Mouse (Mus musculus) C2C12 (cell line): ENCODE data around the gene Slc15a4. TPM values are rescaled to one million over a fixed set of nuclear protein-coding genes. Genes with fewer than 3 reads are reported as not detected.

Experiments used
- H3K27me3 ChIP-seq: one replicate; pipeline ENCODE4 v1.6.1; 2011; ENCODE audit not compliant: control insufficient read depth, insufficient read depth, insufficient read length
- H3K36me3 ChIP-seq: one replicate; pipeline ENCODE4 v1.6.1; 2011; ENCODE audit not compliant: control insufficient read depth, insufficient read depth
- H3K4me3 ChIP-seq: one replicate; pipeline ENCODE4 v1.5.1; 2011; ENCODE audit warnings: mild to moderate bottlenecking, control low read depth; ENCODE audit not compliant: poor library complexity, insufficient read depth, severe bottlenecking
- H3K79me2 ChIP-seq: one replicate; pipeline ENCODE4 v1.6.1; 2011; ENCODE audit not compliant: control insufficient read depth, insufficient read depth
- H3K79me3 ChIP-seq: one replicate; pipeline ENCODE4 v1.6.1; 2011; ENCODE audit warnings: low read depth, control low read depth
- H3ac ChIP-seq: one replicate; pipeline ENCODE3; 2011; ENCODE audit warnings: low read depth; ENCODE audit not compliant: control insufficient read depth, insufficient read length
- CEBPB ChIP-seq: IDR thresholded peaks from one replicate; pipeline ENCODE4 v1.6.1; 2011; ENCODE audit warnings: low read depth, mild to moderate bottlenecking, control low read depth, moderate library complexity
- CTCF ChIP-seq: IDR thresholded peaks from one replicate; pipeline ENCODE4 v1.5.1; 2011; ENCODE audit not compliant: control insufficient read depth, insufficient read depth, insufficient read length
- FOSL1 ChIP-seq: IDR thresholded peaks from one replicate; pipeline ENCODE4 v1.8.0; 2011; ENCODE audit warnings: mild to moderate bottlenecking, low read length; ENCODE audit not compliant: poor library complexity, insufficient read depth, severe bottlenecking
- MAX ChIP-seq: IDR thresholded peaks from one replicate; pipeline ENCODE4 v1.6.1; 2011; ENCODE audit warnings: mild to moderate bottlenecking, control low read depth
- MYOD1 ChIP-seq: IDR thresholded peaks from one replicate; pipeline ENCODE4 v1.6.1; 2011; ENCODE audit warnings: low read depth; ENCODE audit not compliant: control insufficient read depth, insufficient read length
- MYOG ChIP-seq: IDR thresholded peaks from one replicate; pipeline ENCODE4 v1.6.1; 2011; ENCODE audit not compliant: control insufficient read depth, insufficient read length; ENCODE audit errors: extremely low read depth
- USF1 ChIP-seq: IDR thresholded peaks from one replicate; pipeline ENCODE4 v1.6.1; 2011; ENCODE audit warnings: low read depth, mild to moderate bottlenecking, control low read depth, moderate library complexity
- polyA plus RNA-seq: library from polyadenylated mRNA; unstranded; fragments of >200 nt; fragmentation: generic; extraction: Trizol; gene quantifications from one replicate; pipeline ENCODE4 v1.2.1, GENCODE M21; 2012; ENCODE audit warnings: missing spikeins

The Slc15a4 gene
- polyA plus RNA-seq, 1 experiment, result 42.8 TPM

DNA sequence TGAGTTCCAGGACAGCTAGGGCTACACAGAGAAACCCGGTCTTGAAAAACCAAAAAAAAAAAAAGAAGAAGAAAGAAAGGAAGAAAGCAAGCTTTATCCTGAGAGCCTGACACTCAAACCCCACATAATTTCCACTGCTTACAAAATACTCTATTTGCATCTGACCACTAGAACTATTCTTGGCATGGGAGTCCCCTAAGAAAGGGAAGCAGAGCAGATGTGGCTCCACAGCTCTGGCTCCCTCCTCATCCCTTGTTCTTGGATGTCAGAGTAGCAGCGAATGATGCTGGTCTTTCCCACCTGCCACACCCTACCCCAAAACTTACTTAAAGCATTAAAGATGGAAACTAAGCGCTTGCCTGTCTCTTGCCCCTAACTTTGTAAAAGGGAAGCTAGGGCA is 17.2 kb downstream of the Slc15a4 start:
- no peak for TF ChIP-seq CTCF
- TF ChIP-seq MYOG, result no peak
- no peak for TF ChIP-seq FOSL1
- no peak for TF ChIP-seq USF1
- no peak for TF ChIP-seq MAX
- no peak for TF ChIP-seq MYOD1
- no peak for TF ChIP-seq CEBPB
- no peaks in the 10 kb centered on the region for H3K36me3 ChIP-seq
- no peak overlapping the region for H3ac ChIP-seq
- H3K27me3 ChIP-seq, result no peaks in the 10 kb centered on the region
- peaks cover 66% of the 10 kb centered on the region for H3K79me2 ChIP-seq
- no peak overlapping the region for H3K4me3 ChIP-seq
- peaks cover 60% of the 10 kb centered on the region for H3K79me3 ChIP-seq

DNA sequence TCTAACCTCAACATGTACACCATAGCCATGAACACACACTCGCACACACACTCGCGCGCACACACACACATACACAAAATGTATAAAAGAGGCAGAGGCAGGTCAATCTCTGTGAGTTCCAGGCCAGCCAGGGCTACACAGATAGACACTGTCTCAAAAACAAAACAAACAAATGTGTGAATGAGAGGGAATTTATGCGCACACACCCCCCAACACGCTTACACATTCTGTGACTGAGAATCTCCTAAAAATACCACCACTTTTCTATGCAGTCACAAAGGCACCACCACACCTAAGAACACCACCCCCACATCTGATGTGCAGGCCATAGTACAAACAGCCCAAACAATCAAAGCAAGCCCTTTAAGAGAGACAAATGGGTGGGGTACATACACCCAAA is 20.3 kb downstream of the Slc15a4 start:
- peaks cover 75% of the 10 kb centered on the region for H3K79me3 ChIP-seq
- no peak overlapping the region for H3K4me3 ChIP-seq
- TF ChIP-seq MYOD1, result no peak
- TF ChIP-seq CTCF, result no peak
- no peak for TF ChIP-seq USF1
- TF ChIP-seq CEBPB, result no peak
- peaks cover 16% of the 10 kb centered on the region for H3K36me3 ChIP-seq
- no peak overlapping the region for H3ac ChIP-seq
- no peaks in the 10 kb centered on the region for H3K27me3 ChIP-seq
- H3K79me2 ChIP-seq, result peaks cover 96% of the 10 kb centered on the region

DNA sequence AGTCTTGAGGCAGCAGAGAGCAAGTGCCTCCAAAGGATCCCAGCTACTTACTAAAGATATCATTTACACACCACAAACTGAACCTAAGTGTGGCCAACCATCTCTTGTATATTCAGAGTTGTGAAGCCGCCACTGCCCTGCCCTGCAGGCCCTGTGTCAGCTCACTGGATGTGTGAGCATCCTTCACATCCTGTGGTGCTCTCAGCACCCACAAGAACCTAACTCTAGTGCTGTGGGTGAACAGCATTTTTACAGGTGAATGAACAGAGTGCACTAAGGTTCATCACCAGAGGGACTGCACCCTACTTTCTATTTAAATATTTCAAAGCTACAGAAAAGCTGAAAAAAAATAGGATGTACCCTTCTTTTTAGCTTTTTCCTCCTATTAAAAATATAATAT is 20.8 kb downstream of the Slc15a4 start:
- peaks cover 76% of the 10 kb centered on the region for H3K79me3 ChIP-seq
- H3K79me2 ChIP-seq, result peaks cover 100% of the 10 kb centered on the region
- H3K4me3 ChIP-seq, result no peak overlapping the region
- TF ChIP-seq USF1 (no peak), MYOD1 (no peak), MYOG (no peak), FOSL1 (no peak), CEBPB (no peak), CTCF (no peak), MAX (no peak)
- no peaks in the 10 kb centered on the region for H3K27me3 ChIP-seq
- no peak overlapping the region for H3ac ChIP-seq
- peaks cover 18% of the 10 kb centered on the region for H3K36me3 ChIP-seq

DNA sequence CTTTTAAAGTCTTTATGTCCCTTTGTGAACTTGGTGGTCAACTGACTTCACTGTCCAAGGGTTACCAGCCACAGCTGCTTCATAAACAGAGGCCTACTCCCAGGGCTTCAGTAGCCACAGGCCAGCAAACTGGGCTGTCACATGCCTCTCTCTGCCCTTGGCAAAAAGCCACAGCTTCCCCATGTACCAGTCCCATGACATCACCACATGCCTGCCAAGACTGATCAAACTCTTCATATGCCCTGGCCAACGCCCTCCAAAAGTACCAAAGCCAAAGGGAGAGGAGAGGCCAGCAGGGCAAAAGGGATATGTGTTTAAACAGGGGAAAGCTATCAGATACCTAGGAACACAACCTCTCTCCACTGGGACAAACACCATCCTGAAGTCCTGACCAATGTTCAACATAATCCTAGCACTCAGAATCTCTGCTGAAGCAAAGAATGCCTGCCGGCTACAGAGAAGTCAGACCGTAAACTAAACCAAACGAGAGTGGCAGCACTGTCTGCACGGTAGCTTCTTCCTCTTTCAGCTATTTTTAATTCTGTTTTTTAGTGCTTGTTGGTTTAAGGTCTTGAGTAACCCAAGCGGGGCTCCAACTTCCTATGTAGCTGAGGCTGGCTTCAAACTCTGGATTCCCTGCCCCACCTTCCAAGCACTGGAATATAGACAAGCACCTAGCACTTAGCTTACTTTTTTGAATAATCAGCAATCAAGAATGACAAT is 21.7 kb downstream of the Slc15a4 start:
- peaks cover 23% of the 10 kb centered on the region for H3K36me3 ChIP-seq
- peaks cover 76% of the 10 kb centered on the region for H3K79me3 ChIP-seq
- no peak overlapping the region for H3ac ChIP-seq
- H3K27me3 ChIP-seq, result no peaks in the 10 kb centered on the region
- no peak overlapping the region for H3K4me3 ChIP-seq
- peaks cover 99% of the 10 kb centered on the region for H3K79me2 ChIP-seq
- TF ChIP-seq USF1 (peak; percentile 31), CEBPB (no peak), CTCF (no peak), FOSL1 (no peak), MYOD1 (no peak), MYOG (no peak), MAX (no peak)

DNA sequence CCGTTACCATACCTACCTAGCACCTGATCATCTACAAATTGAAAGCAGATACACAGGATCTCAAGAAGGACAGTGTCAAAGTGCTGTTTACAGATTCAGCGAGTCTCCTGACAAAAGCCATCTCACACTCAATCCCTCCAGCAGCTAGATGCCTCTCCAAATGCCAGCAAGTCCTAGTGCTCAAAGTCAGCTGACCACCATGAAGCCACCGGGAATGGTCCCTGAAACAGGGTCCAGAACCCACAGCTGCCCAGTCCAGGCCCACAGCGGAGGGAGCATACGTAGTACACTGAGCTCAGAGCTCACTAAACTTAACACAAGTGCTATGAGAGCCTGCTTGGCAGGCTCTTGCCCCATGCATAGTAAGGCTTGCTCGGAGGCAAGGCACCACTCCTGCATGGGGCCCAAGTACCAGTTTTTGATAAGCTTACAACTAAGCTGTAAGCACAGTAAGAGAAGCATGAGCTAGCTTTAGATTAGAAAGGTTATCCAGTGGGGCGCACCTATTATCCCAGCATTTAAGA is 23.4 kb downstream of the Slc15a4 start:
- TF ChIP-seq CTCF (no peak), CEBPB (no peak), MYOD1 (no peak), MAX (no peak), MYOG (no peak), FOSL1 (no peak), USF1 (no peak)

More for the DNA sequence above, 23.4 kb downstream of the Slc15a4 start:
- no peaks in the 10 kb centered on the region for H3K27me3 ChIP-seq
- peaks cover 28% of the 10 kb centered on the region for H3K36me3 ChIP-seq
- H3K4me3 ChIP-seq, result no peak overlapping the region
- H3K79me2 ChIP-seq, result peaks cover 89% of the 10 kb centered on the region
- H3K79me3 ChIP-seq, result peaks cover 60% of the 10 kb centered on the region
- H3ac ChIP-seq, result no peak overlapping the region
